Mouse (Mus musculus): ENCODE results near the gene Adamts17. TPM values are rescaled to one million over a fixed set of nuclear protein-coding genes. Genes with fewer than 3 reads are reported as not detected.

The Adamts17 gene
- polyA plus RNA-seq, 1 experiment = 2.1 TPM

DNA sequence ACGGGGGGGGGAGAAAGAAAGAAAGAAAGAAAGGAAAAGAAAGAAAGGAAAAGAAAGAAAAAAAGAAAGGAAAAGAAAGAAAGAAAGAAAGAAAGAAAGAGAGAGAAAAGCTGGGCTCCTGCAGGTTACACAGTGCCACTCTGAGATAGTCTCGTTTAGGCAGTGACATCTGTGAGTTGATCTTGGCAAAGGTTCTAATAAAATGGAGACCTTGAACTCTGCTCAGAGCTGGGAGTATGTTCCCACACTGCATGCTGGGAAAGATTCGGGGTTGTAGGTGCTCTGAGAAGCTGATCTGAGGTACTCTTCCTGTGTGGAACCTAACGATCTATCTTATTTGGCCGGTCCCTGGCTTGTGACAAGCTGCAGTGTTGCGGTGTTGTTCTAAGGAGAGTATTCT is 7.0 kb downstream of the Adamts17 start:
- no peak for DNase-seq (ENCODE audit: low spot score)

DNA sequence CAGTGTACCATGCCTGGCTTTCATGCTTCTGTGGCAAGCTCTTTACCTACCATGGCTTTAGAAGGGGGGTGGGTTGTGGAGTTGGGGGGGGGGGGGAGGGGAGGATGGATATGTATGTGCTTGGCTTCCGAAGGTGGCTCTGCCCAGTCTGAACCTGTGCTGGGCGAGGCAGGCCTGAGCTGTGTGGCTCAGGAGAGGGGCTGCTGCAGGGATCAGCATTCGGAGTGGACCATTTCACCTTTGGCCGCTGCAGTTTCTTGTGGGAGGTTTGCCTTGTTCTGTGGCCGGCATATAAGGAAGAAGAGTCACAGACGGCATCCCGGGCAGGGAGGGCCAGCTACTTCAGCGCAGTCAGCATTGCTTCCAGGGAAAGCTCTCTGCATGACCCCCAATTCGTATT is 7.8 kb downstream of the Adamts17 start:
- no peak for DNase-seq (ENCODE audit: low spot score)

DNA sequence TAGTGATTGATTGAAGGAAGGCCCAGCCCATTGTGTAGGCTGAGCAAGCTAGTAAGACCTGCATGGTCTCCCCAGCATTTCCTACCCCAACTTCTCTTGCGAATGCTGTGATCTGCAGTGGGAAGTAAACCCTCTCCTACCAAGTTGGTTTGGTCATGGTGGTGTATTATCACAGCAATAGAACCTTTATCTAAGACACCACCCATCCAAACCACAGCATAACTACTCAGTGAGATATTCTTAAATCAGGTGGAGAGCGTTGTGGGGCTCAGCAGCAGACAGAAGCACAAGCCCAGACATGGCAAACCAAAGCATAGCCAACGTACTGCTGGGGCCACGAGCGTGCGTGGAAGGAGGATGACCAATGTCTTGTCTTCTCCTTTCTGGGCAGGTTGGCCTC is 9.8 kb downstream of the Adamts17 start:
- no peak for DNase-seq (ENCODE audit: low spot score)

DNA sequence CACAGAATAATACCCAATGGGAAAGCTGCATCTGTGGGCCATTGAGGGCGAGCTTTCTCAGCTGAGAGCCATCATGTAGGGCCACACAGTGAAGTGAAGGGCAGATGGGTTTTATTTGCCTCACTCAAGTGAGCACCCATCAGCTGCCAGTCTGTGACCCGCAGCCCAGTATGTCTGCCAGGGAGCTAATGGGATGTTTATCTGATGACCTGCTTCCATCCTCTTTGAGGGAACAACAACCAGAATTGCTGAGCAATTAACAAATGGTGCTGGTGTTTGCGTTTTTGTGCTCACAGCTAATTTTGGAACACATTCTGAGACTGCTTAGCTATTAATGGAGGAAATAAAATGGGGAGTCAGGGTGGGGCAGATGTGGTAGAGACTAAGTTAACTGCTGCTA is 12.6 kb downstream of the Adamts17 start:
- DNase-seq (ENCODE audit: low spot score) = no peak

DNA sequence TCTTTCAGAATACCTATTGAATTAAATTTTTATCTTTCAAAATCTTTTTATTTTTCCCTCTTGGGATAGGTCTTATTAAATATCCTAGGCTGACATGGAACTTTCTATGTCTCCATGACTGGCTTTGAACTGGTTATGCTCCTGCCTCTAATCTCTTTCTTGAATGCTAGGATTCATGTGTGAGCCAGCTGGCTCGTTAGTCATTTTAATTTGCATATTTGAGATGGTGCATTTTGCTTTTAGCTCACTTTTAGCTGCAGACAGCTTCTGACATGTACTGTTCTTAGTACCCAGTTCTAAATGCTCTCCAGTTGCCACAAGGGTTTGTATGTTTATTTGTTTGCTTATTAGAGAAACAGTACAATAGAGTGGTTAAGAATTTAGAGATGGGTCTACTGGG is 18.1 kb downstream of the Adamts17 start:
- DNase-seq (ENCODE audit: low spot score) = no peak

DNA sequence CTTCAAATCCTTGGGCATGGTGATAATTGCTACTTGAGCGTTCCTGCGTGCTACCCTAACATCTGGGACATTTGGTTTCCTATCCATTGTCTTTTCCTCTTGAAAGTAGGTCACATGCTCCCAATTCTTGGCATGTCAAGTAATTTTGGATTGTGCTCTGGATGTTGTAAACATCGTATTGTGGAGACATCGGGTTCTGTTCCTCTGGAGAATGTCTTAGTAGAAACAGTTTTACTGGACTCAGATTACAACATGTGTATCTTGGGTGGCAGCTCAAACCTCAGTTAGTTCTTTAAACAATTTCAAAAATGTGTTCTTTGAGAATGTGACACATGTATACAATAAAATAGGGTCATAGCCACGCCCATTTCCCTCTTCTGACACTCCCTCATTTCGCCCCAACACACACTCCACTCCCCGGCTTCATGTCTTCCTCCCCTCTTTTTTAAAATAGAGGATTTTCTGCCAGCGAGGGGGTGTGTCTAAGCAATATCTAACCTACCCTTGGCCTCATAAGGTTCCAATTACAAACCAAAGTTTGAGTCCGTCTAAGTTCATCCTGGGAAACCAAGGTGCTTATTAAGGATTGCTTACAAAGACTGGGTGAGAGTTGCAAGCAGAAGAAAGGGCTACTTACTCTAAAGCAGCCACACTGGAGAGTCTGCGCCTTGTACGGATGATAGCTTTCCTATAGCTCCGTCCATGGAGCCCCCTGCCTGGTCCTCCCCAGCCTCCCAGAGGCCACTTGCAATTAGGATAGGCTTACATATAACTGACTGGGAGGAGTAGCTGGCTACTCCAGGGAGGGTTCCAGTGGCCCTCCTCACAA is 18.9 kb downstream of the Adamts17 start:
- no peak for DNase-seq (ENCODE audit: low spot score)

DNA sequence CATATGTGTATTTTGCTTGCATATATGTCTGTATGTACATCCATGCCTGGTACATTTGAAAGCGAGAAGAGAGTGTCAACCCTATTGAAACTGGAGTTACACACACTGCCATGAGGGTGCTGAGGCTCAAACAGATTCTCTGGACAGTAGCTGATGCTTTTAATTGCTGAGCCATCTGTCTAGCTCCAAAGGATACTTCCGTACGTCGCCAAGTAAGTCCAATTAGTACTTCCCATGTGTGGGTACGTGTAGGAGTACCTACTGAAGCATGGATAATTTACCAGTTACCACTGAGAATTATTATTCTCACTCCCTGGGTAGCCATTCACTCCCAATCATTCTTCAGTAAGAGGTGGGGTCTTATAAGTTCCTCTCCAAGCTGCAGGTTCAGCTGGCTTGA is 19.7 kb downstream of the Adamts17 start:
- DNase-seq (ENCODE audit: low spot score) = no peak

DNA sequence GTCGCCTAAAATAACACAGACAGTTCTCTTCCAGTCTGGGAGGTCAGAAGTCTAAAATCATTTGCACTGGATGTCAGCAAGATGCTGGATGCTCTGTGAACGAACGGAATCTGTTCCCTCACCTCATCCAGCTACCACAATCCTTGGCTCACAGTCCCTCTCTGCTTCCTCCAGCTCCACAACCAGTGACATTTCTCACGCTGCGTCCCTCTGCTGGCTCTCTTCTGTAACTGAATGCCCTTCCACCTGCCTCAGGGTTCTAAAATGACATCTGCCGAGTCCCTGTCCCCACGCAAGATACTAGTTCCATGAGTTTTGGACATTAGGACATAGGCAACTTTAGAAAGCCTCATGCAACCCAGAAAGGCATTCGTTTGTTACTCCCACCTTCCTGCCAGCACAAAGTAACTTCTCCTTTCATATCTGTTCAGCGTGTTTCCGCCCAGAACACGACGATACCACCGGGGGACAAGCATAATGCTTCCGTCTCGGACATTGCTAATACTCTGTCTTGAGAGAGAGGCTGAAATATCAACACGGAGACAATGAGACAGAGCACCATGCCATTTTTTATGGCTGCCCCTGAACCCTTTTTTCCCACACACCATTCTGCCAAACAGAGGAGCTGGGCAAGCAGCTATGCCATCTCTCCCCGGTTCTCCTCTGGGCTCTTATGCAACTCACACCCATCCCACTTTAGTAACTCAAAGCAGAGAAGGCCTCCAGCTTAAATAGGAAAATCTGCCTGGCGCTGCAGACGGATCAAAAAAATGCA is 27.6 kb downstream of the Adamts17 start:
- DNase-seq (ENCODE audit: low spot score) = no peak

DNA sequence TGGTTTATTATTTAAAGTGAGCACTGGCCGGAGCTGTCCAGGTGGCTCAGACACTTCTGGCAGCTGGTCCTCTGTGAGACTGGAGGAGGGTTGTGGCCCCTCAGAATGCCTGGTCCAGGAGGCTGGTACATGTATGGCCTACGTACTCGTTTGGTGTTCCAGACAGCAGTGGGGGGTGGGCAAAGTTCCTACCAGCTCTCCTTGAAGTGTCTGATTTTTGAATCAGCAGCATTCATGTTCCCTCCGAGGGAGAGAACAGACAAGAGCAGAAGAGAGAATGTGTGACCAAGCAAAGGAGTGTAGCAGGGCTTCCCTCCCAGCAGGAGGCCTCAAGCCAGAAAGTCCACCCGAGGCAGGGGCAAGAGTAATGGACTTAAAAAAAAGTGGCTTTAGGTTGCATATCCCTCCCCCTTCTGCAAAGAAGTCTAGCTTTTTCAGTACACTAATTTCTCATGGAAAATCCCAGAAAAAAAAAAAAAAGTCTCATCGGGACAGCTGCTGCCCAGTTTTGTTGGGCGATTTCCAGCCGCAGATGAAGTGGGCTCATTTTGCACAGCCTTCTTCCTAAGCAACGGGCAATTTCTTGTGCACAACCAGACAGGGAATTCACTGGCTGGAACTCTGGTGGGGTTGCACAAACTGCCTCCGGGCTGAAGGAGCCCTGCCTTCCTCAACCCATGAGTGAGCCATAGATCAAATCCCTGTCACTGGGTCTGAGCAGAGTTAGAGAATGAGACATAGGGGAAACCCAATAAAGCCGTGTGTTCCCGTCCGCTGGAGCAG is 28.4 kb downstream of the Adamts17 start:
- no peak for DNase-seq (ENCODE audit: low spot score)

DNA sequence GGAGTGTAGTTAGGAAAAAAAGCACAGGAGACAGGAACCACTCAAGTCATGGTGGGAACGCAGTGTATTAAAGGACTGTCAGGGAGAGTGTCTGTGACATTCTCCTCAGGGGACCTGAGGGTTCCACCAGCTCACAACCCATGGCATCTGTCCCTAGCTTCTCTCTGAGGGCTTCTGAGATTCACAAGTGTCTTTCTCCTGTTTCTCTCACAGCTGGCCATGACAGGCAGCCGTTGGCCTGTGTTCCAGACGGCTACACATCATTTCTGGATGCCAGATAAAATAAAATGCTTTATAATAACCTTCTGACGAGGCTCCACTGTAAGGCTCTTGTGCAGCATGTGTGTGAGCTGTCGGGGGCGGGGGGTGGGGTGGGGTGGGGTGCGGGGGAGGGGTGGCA is 32.0 kb downstream of the Adamts17 start:
- no peak for DNase-seq (ENCODE audit: low spot score)

DNA sequence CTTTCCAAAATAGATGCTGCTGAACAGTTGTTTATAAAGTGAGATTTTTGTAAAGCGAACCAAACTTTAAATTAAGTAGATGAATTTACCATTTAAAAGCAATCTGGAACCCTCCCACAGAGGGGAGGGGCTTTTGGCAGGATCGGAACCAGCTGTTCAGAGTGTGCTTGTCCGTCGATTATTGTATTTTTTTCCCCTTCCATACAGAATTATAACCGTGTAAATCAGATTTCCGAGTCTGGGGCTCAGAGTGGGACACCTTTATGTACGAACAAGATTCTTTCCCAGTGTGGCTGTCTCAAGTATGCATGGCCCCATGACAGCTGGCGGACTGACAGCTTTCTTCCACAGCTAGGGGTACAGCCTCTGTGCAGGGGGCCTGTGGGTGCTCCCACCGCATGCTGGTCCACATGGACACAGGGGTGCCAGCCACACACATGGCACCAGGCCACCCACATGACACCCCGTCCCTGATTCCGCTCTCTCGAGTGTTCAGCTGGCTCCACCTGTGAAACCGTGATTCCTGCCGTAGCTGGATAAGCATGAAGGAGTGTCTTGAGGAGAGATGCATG is 32.5 kb downstream of the Adamts17 start:
- DNase-seq (ENCODE audit: low spot score) = no peak

DNA sequence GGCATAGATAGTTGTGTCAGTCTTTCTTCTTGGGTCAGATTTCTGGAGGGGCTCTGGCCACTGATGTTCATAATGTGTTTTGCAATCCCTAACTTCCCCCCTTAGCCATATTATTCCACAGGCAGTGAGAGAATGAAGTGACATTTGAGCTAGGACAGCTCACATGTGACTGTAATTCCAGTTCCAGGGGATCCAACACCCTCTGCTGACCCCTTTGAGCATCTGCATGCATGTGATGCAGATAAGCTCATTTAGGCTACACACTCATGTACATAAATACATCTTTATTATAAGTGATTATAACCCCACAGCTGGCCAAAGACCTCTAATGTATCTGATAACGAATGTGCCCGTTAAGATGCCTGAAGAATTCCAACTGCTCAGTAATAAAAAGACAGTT is 33.7 kb downstream of the Adamts17 start:
- no peak for DNase-seq (ENCODE audit: low spot score)

DNA sequence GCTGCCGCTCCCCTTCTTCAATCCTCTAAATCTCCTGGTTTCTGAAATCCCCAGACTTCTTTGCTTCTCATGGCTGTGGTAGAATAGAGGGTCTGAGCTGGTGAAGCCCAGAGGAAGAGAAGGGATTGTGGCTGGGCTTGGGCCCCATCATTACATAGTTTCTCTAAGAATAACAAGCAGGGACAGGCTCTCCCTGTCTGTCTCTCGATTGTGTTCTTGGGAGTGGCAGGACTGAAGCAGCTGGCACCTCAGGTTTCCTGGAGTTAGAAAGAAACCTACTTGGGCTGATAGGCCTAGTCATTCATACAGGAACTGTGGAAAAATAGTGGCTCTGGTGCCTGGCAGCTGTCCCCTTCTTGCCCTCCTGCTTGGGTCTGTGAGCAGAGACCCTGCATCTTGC is 51.9 kb downstream of the Adamts17 start:
- DNase-seq (ENCODE audit: low spot score) = no peak

DNA sequence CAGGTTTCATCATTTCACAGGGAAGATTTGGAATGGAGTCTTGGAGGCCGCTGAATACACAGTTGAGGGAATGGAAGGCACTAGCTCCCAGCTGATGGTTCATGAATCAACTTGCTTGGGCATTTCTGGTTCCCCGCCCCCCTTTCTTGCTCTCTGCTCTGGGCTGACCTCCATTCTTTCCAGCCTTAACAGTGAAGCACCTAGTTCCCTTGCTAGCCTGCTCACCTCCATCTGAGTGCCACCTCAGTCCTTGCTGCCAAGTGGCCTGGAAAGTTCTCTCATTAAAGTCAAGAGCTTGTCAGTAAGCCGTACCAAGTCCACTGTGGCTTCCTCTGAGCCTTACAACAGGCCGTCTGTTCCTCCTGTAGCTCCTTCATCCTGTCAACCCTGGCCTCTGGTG is 52.6 kb downstream of the Adamts17 start:
- DNase-seq (ENCODE audit: low spot score) = no peak

DNA sequence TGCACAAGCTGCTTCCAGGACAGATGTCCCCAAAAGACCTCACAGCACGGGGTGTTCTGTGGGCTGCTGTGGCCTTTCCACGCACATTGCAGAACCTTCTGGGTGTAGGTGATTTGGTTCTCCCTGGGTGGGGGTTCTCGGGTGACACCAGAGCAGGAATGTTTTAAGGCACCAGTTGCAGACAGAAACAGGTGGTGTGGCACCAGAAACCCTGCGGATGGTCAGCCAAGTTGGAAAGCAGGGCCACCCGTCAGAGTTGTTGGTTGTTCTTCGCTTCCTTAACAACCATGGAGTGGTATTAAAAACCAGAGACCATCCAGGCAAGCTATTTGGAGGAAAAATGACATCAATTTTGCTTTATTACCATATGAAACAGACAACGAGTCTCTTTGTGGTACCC is 62.8 kb downstream of the Adamts17 start:
- DNase-seq (ENCODE audit: low spot score) = no peak

DNA sequence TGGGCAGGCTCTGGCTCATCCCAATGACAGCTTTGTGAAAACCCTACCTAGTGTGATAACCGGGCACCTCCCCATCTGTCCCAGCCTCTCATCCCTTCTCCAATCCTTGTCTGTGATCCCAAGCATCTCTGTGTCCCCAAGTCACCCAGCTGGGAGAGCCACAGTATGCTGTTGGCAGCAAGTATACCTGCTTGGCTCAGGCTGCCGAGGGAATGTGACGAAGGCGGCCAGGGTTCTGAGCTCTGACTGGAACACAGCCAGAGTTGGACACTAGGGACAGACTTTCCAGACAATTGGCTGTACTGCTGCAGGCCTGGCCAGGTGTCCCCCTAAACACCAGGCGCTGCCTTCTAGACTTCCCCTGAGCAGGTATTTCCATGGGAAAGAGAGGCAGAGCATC is 63.5 kb downstream of the Adamts17 start:
- DNase-seq (ENCODE audit: low spot score) = no peak

DNA sequence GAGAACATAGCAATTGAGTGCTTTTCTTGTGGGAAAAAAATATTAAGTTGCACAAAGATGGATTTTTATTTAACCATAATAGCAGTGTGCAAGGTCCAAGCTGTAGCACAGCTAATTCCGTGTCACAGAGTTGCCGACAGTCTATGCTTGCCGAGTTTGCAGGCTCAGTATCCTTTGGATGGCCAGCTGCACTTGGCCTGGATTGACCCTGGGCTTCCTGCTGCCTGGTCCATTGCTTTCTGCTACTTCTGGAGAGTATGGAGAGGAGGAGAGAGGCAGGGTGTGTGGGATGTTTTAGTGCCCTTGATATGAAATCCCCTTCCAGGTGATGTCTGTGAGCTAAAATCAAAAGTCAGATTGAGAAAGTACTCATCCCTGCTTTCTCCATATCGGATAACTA is 66.4 kb downstream of the Adamts17 start:
- DNase-seq (ENCODE audit: low spot score) = no peak

DNA sequence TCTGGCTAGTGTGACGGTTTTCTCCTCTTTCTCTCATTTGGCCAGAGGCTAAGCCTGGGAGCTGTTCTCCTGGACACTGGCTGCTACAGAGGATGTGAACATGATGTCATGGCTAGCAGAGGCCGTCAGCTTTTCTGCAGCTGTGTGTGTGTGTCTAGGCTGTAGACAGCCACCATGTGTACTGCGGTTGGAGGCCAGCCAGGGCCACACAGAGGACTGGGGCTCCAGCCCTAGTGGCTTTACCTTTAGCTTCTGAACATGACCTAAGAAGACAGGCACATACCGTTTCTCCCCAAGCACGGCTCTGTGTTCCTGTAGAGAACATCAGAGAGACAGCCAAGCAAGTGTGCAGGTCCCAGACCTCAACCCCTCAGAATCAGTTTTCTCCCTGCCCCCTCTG is 73.3 kb downstream of the Adamts17 start:
- no peak for DNase-seq (ENCODE audit: low spot score)

DNA sequence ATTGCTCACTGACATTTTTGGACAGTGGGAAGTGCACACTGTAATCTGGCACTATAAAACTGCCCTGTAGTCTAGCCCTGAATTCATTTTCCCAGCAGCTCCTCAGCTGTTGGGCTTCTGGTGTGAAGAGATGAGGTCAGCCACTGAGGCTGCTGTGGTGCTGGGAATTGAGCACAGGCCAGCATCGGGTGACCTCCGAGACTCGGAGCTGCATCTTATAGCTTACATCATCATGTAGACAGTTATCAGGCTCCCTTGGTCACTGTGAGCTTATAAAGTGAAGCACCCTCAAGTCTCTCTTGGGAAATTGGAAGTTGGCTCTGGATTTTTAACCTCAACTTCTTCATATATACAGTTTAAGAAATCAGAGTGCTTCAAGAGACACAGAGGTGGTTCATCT is 84.1 kb downstream of the Adamts17 start:
- DNase-seq (ENCODE audit: low spot score) = no peak

DNA sequence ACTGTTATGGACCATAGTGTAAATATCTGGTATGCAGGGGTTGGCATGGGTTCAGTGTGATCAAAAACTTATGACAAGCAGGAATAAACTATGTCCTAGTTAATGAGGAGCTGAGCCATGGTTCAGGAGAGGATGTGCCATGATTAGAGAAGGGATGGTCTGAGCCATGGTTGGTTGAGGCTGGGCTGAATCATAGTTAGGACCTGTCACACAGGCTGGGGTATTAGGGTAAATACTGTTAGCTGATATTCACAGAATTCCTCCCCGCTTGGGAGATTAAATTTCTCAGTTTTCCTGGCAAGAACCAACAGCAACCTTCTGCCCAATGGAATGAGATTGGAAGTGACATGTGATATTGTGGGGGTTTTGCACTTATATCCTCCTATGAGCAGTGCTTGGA is 84.6 kb downstream of the Adamts17 start:
- no peak for DNase-seq (ENCODE audit: low spot score)

DNA sequence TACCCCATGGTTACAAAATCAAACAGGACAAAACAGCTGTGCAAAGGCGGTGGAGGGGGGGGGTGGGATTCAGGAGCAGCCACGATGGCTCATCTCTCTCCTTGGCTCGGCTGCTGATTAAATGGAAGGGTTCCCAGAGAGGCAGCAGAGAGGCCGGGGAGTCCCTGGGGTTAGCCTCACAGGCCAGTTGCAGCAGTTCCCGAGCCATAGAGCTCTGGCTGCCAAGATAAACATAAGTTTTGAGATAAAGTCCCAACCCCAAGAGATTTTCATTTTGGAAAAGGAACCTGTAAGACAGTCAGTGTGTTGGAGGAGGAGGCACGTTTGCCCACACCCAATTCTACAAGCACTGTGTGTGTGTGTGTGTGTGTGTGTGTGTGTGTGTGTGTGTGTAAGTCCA is 89.7 kb downstream of the Adamts17 start:
- no peak for DNase-seq (ENCODE audit: low spot score)

DNA sequence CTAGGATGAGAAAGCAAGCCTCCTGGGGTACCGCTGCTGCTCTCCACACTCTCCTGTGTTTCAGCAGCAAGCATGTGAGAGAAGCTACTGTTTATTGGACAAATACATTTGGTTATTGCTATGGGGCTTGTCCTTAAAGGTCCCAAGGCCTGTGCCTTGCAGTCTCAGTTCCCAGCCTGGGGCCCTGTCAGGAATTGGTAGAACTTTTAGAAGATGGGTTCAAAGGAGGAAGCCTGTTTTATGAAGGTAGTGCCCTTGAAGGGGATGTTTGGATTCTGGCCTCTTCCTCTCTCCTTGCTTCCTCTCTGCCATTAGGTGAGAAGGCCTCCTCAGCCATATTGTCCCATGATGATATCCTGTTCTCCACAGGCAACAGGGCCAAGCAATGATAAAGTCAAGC is 91.8 kb downstream of the Adamts17 start:
- DNase-seq (ENCODE audit: low spot score) = no peak

Measured in urinary bladder, adult 2 months (tissue).